Mouse (Mus musculus) thymus, adult 18-20 months (tissue): ENCODE measurements around the gene Wdr5.

Source experiments
- DNase-seq, 2 experiments: peaks; one replicate each; pipeline ENCODE4 v3.0.0; 2022; ENCODE audit warnings: mixed read lengths in 2 of 2

Wdr5 gene

DNA sequence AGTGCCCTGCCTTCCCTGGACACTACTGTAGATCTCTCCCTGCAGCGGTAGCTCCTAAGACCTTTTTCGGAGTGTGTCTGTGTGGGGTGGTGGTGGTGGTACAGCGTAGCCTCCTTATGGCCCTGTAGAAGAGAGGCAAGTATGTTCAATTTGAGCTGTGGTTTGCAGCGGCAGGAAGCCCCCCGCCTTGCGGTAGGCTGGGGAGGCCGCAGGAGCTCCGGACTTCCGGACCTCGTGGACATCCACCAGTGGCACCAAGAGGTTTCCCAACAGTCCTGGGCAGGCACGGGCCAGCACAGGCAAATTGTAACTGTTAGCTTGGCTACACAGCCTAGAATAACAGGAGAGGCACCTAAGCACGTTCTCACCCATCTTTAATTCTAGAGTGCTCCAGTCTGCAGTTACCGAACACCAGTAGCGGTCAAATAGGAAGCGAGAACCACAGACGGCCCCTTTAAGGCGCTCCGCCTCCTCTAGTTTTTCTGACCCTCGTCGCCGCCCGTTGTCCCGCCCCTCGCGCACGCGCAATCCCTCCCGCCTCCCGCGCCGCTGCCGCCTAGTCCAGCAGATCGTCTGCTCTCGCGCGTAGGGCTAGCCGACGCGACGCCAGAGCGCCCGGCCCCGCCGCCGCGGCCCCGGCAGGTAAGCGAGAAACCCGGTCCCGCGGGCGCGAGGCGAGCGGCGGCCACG is at the start of gene Wdr5:
TSS of gene Wdr5 (plus strand) at position 519 of the 690 bp plus-strand sequence.
- peak; percentile 93 for DNase-seq

DNA sequence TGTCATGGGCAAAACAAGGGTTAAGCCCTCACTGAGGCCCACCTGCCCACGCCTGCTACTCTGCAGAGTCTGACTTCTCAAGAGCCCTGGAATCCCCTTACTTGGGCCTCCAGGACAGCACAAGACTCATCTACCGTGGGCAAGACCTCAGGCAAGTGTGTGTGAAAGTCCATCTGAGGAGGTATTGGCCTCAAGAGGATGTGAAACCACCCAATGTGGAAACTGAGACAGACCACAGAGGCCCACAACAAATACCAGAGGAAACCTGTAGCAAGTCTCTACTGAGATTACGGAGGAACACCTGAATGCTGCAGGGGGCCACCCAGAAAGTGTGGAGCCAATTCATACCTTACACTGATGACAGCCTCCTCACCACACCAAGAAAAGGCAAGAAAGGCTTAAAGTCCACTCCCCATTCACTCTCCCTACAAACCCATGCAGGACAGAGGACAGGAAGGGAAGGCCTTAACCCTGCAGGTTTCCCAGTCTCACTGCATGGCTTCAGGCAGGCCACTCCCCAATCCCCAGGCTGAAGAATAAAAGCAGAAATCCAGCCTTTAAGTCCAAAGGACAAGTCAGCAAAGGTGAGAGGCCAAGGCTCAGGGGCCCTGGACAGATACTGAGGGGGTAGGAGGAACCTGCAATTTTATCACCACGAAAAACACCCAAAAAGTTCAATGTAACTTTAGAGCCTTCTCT is 45.5 kb upstream of the Wdr5 start:
- no peak for DNase-seq

DNA sequence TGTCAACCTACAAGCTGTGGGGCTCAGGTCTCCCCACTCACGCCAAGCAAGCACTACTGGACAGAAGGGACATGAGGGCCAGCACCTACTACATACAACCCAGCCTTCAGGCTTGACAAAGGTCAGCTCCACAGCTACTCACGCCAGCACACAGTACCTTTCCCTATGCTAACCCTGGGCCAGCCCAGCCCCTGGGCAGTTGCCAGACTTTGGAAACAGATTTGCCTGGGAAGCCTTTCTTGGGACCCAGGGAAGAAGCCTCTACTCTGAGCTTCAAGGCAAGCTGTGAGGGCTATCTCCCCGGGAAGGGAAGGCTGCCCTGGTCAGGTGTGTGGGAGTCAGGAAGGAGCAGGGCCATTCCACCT is 45.0 kb upstream of the Wdr5 start:
- no peak for DNase-seq

DNA sequence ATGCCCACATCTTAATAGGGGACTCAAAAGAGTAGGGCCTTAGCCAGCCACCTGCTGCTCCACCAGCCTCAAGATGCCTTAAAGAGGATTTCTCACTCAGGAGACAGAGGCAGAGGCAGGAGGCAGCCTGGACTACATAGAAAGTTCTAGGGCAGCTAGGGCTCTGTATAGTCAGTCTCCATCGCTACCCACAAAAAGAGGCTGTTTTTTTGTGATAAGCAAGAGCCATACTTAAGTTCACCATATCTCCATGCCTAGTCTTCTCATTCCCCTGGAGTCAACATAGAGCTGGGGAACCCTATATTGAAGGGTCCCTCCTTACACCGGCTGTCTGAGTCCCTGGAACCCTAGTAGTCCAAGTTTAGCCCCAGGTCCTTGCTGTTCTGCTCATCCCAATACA is 44.4 kb upstream of the Wdr5 start:
- DNase-seq = no peak

DNA sequence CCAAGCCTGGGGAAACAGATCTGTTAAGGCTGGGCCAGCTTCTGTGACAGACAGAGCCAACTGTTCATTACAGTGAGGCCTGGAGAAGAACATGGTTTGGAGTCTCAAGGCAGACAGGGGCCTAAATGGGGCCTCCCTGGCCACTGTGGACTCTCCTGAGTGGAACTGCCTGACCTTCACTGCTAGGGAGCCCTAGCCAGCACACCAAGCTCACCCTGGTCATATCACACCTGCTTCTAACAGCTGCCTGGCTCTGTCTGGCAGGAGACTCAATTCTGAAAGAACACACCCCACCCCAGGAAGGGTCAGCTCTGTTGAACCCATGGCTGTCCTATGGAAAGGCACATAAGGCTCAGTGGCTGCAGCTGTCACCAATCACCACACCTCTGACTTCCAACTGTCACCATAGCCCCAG is 43.8 kb upstream of the Wdr5 start:
- DNase-seq = no peak

DNA sequence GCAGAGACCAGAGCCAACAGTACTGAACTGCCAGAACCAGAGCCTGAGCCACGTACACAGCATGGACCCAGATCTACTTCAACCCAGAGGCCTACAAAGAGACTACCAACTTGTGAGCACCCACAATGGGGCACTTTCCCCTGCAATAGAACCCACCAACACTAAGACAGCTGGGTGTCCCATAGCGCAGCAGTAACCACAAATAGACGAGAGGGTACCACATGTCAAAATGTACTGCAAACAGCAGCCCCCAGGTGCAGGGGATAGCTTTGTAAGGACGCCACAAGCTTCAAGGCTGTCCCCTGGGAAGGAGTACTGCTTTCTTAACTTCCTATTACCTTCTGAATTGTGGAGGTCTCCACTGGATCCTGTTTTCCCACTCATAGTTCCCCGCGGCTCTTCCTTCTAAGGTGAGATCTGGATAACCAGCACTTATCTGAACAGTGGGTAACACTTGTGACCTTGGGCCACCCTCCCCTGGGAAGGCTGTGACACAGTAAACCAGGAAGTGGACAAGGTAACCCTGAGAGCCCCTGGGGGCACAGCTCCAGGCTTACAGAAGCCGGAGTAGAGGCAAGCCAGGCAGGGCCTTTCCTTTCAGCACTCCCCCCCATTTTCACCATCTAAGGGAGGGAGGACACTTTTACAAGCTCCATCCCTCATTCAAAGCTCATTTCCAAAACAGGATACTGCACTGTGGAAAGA is 41.7 kb upstream of the Wdr5 start:
- DNase-seq = peak in 1 of 2 experiments; percentile 26

DNA sequence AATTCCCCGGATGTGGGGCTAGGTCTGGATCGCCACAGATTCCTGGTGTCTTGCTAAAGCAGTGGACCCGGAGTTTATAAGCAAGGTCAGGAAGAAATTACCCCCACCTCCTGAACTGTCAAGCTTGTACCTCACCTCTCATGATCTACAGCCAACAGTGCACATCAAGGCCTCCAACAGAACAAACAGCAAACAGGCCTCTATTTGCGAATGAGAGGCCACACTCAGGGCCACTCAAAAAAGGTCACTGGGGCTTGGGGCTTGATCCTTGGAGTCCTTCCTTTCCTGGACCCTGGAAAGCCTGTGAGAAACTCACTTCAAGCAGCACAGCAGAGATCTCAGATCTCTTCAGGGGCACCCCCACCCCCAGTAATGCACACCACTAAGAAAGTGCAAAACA is 41.0 kb upstream of the Wdr5 start:
- DNase-seq = no peak

DNA sequence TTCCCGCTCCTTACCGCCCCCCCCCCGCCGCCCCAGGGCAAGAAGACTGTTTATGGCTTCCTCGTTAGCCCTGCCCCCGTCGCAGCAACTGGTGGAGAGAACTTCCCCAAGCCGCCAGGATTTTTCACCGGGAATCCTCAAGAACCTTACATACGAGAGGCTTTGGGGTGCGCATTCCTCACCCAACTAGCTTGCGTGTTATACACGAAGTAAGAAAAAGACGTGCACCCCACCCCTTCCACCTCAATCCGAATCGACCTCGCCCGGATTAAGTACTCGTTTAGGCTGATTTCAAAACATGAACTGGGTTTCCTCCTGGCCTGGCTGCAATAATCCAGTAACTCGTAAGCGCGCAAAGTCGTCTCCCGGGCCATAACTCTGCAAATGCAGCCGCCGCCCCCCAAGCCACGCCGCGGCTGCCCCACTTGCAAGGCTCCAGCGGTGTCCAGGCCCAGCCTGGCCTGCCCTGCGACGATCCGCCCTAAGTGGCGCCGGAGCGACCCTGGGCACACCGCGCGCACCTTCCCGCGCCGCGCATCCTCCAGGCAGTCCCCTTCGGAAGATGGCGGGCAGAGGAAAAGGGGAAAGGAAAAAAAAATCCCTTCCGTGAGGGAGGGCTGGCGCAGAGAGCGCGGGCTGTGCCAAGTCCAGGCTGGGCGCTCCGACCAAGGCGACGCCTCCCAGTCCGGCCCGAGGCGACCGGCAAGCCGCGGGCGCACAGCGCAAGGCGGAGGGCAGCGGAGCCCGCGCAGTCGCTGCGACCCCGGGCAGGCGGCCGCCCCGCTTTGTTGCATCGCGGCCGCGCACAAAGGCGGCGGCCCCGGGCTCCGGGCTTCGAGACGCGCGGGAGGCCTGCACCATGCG is 40.1 kb upstream of the Wdr5 start:
- peak; percentile 21 to 28 for DNase-seq

DNA sequence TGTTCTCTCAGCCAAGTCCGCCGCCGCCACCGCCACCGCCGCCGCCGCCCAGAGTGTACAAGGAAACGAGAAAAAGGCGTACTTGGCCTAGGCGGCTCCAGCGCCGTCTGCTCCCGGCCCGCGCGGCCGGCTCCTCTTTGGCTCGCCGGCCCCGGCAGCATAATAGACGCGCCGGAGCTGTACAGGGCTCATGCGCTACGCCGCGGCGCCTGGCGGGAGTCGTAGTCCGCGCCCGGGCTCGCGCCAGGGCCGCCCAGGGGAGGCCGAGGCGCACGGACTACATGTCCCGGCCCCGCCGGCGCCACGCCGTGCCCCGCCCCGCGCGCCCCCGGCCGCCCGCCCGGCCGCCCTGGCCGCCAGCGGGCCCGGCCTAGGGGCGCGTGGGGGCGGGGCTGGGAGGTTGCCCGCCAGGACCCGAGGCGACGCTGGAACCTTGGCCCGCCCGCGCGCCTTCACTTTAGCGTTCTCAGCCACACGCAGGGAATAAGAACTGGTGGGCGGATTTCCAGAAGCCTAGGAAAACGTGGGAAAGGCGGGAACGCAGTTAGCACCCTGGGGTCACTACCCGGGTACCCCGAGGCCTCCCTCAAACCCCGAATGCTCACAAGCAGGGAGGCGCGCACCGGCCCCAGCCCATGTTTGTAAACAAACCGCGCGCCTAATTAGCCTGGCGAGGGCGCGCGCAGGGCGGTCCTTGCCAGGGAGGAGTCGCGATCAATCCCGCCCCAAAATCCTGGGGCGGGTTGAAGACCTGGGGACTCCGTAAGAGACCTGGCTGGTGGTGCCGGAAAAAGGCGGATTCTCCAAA is 39.3 kb upstream of the Wdr5 start:
- peak; percentile 84 to 86 for DNase-seq

DNA sequence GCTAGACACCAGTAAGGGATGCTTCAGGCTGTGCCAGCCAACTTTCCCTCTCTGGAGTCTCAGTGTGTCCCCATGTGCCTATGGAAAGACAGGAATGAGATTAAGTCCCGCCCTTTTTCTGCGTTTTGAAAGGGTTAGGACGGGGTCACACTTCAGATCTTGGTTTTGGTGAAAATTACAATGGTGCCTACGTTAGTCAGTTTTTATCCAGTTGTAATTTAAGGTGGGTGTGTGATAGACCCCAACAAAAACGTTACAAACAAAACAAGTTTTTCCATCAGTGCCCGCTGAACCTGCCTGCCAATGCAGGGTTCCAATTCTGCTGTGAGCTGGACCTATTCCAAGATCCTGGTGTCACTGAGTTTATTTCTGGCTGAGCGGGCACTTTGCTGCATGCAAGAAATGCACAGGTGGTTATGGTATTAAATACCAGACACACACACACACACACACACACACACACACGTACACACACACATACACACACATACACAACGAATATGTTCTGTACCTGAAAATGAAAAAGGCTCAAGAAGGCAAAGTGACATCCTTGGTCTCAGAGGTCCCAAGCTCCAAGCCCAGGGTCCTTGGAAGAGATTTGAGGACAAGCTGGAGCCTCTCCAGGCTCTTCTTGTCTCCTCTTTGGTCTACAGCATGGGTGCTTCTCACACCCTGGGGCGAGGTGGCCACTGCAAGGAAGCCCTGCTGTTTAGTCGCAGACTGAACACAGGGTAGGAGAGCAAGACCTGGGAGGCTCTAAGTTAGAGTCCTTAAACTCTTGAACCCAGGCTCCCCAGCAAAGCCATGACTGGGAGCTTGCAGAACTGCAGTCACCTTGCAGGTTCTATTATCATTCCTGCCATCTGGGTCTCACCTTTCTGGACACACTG is 38.4 kb upstream of the Wdr5 start:
- DNase-seq = no peak

DNA sequence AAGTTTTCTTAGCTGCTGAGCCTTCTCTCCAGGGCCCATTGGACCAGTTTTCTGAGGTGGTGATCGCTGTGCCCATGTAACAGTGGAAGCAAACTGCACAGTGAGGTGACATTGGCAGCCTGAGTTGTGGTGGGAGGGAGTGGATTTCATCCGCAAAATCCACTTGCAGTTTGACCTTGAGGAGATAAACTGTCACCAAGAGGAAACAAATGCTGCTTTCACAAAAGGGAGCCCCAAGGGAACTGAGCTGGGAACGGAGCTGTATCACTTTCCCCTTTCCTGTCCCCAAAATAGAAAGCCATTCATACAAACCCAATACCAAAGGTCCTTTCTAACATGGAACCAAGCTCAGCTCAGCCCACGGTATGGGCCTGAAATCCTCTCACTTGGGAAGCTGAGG is 35.1 kb upstream of the Wdr5 start:
- DNase-seq = no peak

DNA sequence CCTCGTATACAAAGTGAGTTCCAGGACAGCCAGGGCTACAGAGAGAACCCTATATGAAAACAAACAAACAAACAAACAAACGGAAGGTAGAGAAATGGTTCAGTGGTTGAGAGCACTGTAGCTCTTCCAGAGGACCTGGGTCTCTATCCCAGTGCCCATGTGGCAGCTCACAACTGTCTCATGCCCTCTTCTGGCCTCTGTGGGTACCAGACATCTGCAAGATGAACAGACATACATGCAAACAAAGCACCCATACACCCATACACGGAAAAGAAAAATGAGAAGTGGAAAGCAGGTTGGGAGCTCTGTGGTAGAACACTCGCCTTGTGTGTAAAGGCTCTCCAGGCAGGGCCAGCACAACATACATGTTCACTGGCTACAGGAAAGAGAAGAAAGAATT is 34.6 kb upstream of the Wdr5 start:
- DNase-seq = no peak

DNA sequence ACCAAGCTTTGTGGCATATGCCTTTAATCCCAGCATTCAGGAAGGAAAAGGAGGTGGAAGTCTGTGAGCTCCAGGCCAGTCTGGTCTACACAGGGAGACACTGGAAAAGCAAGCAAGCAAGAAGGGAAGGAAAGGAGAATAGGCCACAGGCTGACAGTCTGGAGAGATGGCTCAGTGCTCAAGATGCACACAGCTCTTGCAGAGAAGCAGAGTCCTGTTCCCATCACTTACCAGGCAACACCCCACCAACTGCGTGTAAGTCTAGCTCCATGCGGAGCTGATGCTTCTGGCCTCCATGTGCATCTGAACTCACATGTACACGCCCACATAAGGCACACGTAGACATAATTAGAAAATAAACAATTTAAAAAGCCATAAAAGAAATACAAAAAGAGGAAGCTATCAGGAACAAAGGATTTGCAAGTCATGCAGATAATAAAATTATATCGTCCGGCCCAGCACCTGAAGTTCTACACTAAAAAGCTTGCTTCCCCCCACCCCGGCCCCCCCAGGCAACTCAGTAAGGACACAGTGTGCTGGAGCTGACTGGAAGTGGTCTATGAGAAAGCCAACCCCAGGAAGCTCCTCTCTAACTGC is 32.6 kb upstream of the Wdr5 start:
- DNase-seq = no peak

DNA sequence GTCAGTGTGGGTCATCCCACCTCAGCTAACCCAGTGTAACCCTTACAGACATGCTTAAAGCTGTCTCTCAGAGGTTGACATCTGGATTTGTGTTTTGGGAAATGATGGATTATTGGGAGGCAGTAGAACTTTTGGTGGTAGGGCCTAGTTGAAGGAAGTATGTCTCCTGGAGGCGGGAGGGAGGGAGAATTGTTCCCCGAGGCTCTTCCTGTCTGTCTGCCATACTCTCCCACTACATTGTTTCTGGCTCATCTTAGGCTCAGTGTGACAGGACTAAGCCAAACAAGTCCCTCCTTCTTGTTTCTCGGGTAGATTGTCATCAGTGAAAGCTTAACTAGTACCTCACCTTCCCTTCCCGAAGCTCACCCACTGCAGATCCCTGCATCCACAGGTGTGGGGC is 28.2 kb upstream of the Wdr5 start:
- no peak for DNase-seq

DNA sequence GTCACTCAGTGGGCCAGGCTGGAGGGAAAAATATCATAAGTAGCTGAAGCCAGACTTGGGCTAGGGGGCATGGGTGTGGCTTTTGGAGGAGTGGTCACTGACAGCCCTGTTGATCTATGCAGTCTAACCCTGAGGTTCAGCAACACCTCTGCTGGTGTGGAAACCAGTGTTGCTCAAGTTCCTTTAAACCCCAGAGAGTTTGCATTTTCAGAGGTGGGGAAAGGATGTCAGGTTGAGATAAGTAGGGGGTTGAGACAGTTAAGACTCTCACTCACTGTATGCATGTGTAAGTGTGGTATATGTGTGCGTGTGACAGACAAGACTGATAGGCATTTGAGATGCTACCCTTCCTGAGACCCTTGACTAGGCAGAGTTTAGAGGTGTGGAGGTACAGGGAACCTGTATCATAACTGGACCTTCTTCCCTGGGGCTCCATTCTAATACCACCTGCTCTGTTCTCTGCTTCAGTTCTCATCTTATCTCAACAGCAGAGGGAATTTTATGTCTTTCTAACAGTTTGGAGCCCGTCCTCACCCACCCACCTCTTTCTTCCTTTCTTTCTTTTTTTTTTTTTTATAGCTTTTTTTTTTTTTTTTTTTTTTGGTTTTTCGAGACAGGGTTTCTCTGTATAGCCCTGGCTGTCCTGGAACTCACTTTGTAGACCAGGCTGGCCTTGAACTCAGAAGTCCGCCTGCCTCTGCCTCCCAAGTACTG is 27.5 kb upstream of the Wdr5 start:
- no peak for DNase-seq

DNA sequence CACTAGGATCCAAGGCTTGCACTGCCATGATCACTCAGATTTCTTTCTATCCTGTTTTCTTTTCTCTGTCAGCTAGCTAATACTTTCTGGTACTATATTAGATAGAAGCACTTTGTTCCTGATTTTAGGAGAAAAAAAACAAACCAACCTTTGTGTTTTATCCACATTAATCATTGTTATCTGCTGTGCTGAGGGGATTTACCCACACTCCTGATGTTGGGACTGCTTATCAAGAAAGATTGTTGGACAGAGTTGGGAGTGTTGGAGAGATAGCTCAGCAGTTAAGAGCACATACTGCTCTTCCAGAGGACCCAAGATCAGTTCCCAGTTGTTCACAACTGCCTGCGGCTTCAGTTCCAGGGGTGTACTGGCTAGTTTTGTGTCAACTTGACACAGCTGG is 26.6 kb upstream of the Wdr5 start:
- no peak for DNase-seq

DNA sequence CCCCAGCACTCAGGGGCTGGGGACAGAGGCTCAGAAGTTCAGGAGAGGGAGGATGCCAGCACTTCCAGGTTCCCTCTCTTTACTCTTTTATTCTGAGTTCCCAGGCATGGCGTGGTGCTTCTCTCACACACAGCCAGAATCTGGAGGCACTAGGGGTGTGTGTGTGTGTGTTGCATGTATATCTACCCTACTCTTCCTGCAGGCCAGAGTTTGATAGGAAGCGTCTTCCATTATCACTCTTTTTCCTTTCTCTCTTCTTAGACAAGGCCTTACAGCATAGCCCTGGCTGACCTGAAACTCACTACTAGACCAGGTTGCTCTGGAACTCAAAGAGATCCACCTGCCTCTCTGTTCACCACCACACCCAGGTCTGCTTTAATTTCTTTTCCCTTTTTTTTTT is 24.0 kb upstream of the Wdr5 start:
- no peak for DNase-seq

DNA sequence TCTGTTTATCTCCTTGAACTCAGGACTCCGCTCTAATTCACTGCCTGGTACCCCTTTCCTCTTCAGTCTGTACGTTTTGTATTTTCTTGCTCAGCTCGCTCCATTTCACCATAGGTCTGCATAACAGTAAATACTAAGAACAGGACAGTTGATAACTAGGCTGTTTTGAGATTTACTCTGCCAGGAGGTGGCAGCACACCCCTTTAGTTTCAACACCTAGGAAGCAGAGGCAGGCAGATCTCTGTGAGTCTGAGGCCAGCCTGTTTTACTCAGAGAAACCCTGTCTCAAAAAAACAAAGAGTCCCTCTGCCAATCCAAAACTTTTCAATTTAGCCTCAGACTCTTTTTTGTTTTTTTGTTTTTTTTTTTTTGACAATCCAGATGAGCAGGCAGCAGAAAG is 21.0 kb upstream of the Wdr5 start:
- no peak for DNase-seq

DNA sequence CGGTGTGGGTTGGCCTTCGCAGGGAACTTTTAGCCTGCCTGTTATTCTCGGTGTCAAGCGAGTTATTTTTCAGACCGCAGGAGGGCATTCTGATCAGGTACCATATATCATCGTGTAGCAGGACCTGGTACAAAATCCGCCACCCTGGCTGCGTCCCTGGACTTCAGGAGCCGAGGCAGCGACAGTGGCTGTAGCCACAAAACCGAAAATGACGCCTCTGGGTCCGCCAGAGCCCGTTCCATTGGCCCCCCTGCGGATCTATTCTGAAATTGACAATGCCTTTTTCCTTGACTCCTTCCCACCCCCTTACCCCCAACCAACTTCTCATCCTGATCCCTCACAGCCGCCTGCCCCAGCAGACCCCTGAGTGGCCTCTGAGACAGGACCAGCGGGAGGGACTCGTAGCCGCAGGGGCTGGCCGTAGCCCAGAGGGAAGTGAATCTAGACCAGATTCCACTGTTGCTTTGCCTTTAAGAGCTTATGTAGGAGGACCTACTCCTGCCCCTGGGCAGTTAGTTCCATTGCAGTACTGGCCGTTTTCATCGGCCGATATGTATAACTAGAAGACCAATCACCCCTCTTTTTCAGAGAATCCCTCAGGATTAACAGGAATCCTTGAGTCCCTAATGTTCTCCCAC is 18.4 kb upstream of the Wdr5 start:
- no peak for DNase-seq
